Mouse (Mus musculus) spleen, postnatal 10 days (tissue): ENCODE measurements around the gene 9030612E09Rik.

Source experiments
- DNase-seq, 2 experiments: peaks; one replicate each; pipeline ENCODE4 v3.0.0; 2021 to 2022; ENCODE audit warnings: low spot score in 2 of 2

Gene 9030612E09Rik

GRCm38 (mm10) chr10:43174326-43175155 is at the start of gene 9030612E09Rik, which contains the start of gene Sobp:
Gene 9030612E09Rik (plus strand): TSS chr10:43174704.
Gene Sobp (minus strand): TSS chr10:43174530.
- DNase-seq: peak; percentile 6 to 16

DNA sequence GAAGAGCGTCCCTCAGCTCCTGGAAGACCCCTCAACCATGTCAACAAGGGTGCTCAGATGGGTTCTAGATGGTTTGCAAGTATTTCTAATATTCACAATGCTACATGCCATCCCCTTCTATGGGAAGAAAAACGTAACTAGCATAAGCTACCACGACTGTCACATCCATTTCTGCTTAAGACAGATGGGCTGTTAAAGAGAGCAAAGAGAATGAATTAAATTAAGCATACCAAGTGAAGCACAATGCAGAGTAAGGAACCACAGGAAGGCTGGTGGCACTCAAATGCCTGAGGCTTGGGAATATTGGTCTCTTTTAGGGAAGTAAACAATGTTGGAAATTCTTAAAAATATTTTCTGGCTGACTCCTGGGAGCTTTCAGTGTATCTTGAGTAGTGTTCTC is 45.8 kb upstream of the 9030612E09Rik start:
- no peak for DNase-seq

DNA sequence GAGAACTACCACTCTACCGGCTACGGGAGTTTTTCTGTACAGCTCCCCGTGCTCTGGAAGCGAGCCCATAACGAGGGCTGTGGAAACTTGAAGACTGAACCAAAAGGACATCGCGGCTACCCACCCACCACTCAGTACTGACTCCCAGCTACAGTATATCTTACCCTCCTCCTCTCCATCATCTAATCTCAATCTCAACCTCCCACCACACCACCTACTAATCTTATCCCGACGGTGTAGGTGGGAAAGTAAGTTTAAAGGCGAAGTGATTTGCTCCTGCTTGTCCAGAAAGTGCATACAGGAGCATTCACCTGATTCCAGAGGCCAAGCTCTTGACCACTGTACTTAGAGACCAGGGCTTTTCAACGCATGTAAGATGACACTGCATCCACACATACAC is 40.5 kb upstream of the 9030612E09Rik start:
- no peak for DNase-seq

GRCm38 (mm10) chr10:43143173-43143572 is 31.3 kb upstream of the 9030612E09Rik start:
- no peak for DNase-seq

GRCm38 (mm10) chr10:43148456-43148855 is 26.0 kb upstream of the 9030612E09Rik start:
- no peak for DNase-seq

DNA sequence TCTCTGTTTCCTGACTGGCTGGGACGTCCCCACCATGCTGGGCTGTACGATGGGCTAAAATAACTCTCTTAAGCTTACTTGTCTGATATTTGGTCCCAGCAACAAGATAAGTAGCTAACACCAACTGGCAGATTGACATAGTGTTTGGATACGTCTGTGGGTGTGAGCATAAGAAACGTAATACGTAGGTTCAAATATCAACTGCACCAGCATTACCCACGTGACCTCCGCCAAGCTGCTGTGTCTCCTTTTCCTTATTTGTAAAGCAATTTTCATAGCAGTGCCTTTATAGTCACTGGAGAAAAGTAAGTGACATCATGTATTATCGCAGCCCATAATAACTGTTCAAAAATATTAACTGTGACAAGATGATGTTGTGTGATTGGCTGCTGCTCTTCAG is 21.9 kb upstream of the 9030612E09Rik start:
- DNase-seq: no peak

- DNase-seq: no peak
Measured at GRCm38 (mm10) chr10:43155046-43155560, 19.4 kb upstream of the 9030612E09Rik start.

- no peak for DNase-seq
Measured at GRCm38 (mm10) chr10:43158917-43159316, 15.6 kb upstream of the 9030612E09Rik start.

DNA sequence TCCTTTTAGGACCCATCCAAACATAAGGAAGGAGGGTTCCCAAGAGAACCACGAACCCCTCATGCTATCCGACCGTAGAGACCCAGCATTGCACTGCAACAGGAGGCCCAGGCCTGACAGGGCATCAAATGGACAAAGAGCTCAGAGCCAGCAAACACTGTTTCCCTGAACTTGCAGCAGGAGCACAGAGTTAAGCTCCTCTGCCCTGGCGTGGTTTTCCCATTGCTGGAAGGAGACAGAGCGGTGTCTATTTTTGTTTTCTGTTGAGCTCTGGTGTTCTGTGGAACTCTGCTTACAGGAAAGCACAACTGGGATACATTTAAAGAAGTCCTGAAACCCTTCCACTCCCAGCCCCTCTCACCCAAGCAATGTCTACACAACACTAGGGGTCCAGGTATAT is 15.2 kb upstream of the 9030612E09Rik start:
- DNase-seq: no peak

DNA sequence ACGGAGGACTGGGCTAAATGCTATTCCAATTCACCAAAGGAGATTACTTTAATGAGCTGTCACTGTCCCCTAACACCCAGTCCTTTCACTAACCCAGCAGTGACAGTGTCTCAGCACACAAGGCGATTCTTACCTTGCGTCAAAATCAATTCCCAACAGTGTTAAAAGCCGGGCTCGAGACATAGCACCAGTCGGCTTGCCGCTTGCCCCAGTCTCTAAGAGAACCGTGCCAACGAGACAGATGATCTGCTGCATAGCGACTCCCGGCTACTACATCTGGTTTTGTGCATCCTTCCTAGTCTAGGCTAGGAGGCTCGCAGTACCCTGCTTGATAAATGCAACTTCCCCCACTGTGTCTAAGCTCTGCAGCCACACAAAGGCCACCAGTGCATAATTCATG is 12.2 kb upstream of the 9030612E09Rik start:
- DNase-seq: no peak

DNA sequence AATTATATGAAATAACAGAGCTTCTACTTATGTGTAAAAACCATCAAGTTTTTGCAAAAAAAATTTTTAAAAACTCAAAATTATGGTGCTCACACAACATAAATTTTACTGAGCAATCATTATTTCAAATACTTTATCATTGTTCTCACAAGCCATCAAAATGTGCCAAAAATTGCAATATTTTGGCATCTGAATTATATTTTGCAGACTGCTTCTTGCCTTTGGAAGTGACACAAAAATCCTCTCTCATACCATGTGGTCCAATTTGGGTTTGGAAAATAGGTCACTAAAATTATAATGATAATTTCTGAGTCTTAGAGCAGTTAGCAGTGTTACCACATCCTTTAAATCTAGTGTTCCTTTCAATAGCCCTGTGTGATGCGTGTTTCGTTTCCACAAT is 10.1 kb upstream of the 9030612E09Rik start:
- DNase-seq: no peak

DNA sequence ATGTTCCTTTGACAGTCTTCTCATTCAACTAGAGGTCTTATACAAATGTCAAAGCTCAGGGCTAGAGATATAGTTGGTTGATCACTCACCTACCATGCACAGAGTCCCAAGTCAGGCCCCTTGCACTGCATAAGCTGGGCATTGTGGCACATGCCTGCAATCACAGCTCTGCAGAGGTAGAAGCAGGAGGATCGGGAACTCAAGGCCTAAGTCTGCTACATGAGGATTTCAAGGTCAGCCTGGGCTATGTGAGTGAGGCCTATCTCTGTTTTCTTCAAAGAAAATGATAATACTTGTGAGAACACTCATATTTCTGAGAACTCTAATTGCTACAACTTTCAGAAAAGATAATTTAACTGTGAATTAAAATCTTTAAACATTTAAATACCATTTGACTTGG is 8.4 kb upstream of the 9030612E09Rik start:
- no peak for DNase-seq

GRCm38 (mm10) chr10:43166817-43167216 is 7.7 kb upstream of the 9030612E09Rik start:
- no peak for DNase-seq

DNA sequence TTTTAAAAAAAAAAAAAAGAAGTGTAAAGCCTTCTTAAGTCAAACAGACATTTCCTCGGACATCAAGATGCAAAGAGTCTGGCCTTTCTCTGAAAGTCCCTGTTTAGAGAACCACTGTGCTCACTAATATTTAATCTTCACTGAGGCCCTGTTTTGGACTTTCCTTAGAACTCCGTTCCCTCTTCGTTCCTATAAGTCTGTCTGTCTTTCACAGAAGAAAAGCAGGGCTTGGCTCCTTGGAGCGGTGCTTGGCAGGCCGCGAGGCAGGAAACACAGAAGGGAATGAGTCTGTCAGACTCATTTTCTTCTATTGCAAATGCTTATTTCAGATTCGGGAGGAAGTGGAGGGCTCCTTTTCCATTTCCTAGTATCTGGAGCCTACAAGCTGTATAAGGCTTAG is 5.7 kb upstream of the 9030612E09Rik start:
- no peak for DNase-seq

DNA sequence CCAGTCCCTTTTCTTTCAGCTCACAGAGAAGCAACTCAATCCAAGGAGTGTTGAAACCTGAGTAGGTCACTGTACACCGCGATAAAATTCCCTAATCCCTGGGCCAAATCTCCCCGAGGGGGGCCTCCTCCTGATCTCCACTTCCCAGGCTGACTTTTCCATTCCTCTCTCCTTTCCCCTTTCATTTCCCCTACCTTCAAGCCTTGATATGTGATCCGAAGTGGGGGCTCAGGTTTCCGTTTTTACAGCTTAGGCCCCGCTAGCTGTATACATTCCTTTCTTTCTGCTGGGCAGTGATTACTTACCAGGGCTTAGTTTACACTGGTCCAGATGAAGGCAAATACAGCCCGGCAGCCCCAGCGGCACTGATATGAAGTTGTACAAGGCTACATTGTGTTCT is 3.4 kb upstream of the 9030612E09Rik start:
- no peak for DNase-seq

DNA sequence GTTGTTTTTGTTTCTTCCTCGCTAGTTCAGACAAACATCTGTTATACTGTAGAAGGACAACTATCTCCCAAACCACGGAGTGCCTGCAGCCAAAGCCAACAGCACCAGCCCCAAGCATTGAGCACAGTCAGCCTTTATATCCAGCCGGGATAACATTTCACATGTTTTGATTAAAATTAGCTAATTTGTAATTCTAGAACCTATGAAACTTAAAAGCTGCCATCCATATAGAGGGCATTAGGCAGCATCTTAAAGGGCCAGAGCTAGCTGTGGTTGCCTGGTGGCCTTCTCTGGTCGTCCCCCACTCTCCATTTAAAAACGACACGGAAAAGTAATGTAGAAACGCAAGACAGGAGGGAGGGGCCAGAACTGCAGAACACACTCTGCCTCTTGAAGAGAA is 2.4 kb upstream of the 9030612E09Rik start:
- DNase-seq: no peak

GRCm38 (mm10) chr10:43172554-43172953 is 1.9 kb upstream of the 9030612E09Rik start:
- DNase-seq: no peak

GRCm38 (mm10) chr10:43173141-43173827 is 1.2 kb upstream of the 9030612E09Rik start:
- peak; percentile 6 to 22 for DNase-seq

DNA sequence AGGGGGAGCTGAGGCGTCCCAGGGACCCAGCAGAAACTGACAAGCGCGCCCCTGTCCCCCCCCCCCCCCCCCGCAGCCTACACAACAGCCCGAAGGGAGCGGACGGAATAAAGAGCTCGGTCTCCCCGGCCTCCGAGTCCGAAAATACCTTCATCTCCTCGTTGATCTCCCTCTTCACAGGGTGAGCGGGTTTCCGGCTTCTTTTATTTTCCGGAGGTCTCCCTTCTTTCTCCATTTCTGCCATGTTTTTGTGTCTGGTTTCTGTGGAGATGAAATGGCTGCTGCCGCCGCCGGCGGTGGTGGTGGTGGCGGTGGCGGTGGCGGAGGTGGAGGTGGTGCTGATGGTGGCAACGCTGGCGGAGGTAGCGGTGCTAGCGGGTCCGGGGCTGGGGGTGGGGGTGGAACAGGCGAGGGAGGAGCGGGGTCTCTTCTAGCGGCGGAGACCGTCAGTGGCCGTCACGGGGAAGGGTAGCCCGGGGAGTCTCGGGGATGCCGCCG is 627 bp upstream of the 9030612E09Rik start:
- peak in 1 of 2 experiments; percentile 5 for DNase-seq

GRCm38 (mm10) chr10:43175156-43175601 is 675 bp downstream of the 9030612E09Rik start:
- no peak for DNase-seq

DNA sequence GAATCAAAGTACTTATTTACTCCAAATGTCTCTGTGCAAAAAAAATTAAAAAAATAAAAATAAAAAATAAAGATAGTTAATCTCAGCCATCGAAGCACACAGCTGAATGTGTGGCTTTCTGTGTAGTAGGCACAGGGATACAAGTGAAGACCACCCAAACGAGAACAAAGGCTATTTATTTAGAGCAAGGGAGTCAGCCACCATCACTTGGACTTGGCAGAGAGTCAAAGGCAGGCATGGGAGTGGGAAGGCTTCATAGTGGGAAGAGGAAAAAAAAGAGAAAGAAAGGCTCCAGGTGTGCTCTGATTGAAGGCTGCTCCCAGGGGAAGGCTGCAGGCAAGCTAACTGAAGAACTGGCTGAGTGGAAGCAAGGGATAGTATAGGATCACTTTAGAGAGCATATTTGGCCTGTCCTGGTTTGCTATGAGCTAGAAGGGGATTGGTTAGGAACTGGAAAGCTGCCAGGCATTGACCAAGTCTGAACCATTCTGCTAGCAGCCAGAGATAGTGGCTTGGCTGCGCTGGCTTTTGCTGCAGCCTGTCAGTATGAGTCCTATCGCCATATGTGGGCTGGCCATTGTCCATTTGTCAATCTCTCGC is 5.9 kb downstream of the 9030612E09Rik start:
- DNase-seq: no peak

GRCm38 (mm10) chr10:43200206-43200605 is 25.7 kb downstream of the 9030612E09Rik start:
- no peak for DNase-seq
